Mouse (Mus musculus): ENCODE data around the gene Tril.

- TF ChIP-seq POLR2A (IDR thresholded peaks at IDR 0.05; ENCODE audit: insufficient read length, low read depth), result no peak
- no peak for TF ChIP-seq REST (IDR thresholded peaks at IDR 0.05; ENCODE audit: insufficient read depth, insufficient read length)
- no peak for TF ChIP-seq MYOG (IDR thresholded peaks at IDR 0.05; ENCODE audit: control insufficient read depth in 1 of 3, insufficient read depth in 1 of 3, insufficient read length in 2 of 3, low read depth in 2 of 3)
- no peak for TF ChIP-seq MAX (IDR thresholded peaks at IDR 0.05; ENCODE audit: low read depth)
- no peak for TF ChIP-seq POLR2AphosphoS2 (IDR thresholded peaks at IDR 0.05; ENCODE audit: insufficient read length, low read depth)
- no peak for TF ChIP-seq USF1 (IDR thresholded peaks at IDR 0.05; ENCODE audit: low read depth)
- no peak for TF ChIP-seq SRF (IDR thresholded peaks at IDR 0.05; ENCODE audit: control insufficient read depth, insufficient read length, low read depth)
Observed at GRCm38 (mm10) chr6:53804145-53804544, 16.5 kb downstream of the Tril start.
